Mouse (Mus musculus) Patski (cell line): Measurements from ENCODE around the gene Celsr2. TPM values are rescaled to one million over a fixed set of nuclear protein-coding genes. Genes with fewer than 3 reads are reported as not detected.

Source experiments
- ATAC-seq: fragments of 100-300 bp; one replicate; pipeline ENCODE4 v1.8.0; 2021
- CTCF ChIA-PET: fragments of 350-600 bp; sonication (Branson Sonifier 250); formaldehyde crosslinking; loops from one replicate; lab custom pipeline; 2022; ENCODE audit warnings: inconsistent platforms; lab: Charles Lee
- POLR2A ChIA-PET: fragments of 350-600 bp; sonication (Branson Sonifier 250); formaldehyde crosslinking; loops from one replicate; lab custom pipeline; 2022; ENCODE audit warnings: antibody characterized with exemption, inconsistent platforms; lab: Charles Lee
- DNase-seq: peaks from one replicate; pipeline ENCODE4 v3.0.0-alpha.2; 2011; ENCODE audit warnings: low read depth, low spot score
- H3K27me3 ChIP-seq: fragments of 371-371 bp; one replicate; pipeline ENCODE4 v1.5.1; 2021
- CTCF ChIP-seq: fragments of 100-300 bp; IDR thresholded peaks from one replicate; pipeline ENCODE4 v1.5.1; 2021
- in situ Hi-C: fragments of 300-500 bp; cut with MboI; formaldehyde crosslinking; loops from 3 replicates; pipeline ENCODE4 v1.11.1; 2018; ENCODE audit warnings: low pct_unique_long_range_greater_than_20kb, mixed read lengths
- polyA plus RNA-seq: library from polyadenylated mRNA; unstranded; gene quantifications from one replicate; pipeline ENCODE4 v1.2.3, GENCODE M21; 2021

Gene Celsr2
- polyA plus RNA-seq, 1 experiment from 2014 or later = 90.1 TPM

- ChIA-PET CTCF (interaction anchor here (1.3 kb wide), 1 partner anchor 10 kb away, joined by 3 read pairs; no protein-coding TSS in a partner anchor), POLR2A (interaction anchor here (1.5 kb wide), 1 partner anchor 9 kb away, joined by 3 read pairs; the partner anchor contains the start of gene Sars)
- ATAC-seq = no peak
- no peak for DNase-seq
- no peak for TF ChIP-seq CTCF
- no peaks in the 10 kb centered on the region for H3K27me3 ChIP-seq
- in situ Hi-C loops = no loop called here
Observed at GRCm38 (mm10) chr3:108435701-108436379, 20.5 kb upstream of the Celsr2 start.

DNA sequence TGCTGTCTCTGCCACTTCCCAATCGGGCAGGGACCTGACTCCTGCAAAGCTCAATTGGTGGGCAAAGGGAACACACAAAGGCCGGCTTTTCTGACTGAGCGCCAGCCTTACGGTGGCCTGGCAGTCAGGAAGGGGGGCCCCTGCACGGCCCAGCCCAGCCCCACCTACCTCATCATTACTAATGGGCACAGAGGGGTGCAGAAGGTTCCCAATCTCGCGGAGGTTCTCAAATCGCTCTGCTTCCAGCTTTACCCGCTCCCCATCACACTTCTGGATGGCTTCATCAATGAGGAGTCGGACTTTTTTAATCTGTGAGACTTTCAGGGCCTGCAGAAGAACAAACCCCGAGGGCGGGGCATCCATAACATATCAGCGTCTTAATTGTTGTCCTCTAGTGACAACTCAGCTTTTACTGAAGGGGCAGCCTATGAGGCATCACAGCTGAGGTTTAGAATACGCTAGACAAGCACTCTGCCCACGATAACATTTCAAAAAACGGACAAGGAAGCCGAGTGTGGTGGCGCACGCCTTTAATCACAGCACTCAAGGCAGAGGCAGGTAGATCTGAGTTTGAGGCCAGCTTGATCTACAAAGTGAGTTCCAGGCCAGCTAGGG lies 18.6 kb upstream of the Celsr2 start:
- ChIA-PET CTCF (interaction anchor here (0.8 to 1.0 kb wide), 2 partner anchors 9 to 11 kb away, joined by 3 to 5 read pairs; no protein-coding TSS in a partner anchor), POLR2A (interaction anchor here (0.6 to 3.7 kb wide), 3 partner anchors 10 to 128 kb away, joined by 3 to 12 read pairs (median 6); partner anchors contain the start of gene Sars)
- ATAC-seq = no peak
- in situ Hi-C loops = no loop called here
- H3K27me3 ChIP-seq = no peaks in the 10 kb centered on the region
- TF ChIP-seq CTCF = no peak
- no peak for DNase-seq

DNA sequence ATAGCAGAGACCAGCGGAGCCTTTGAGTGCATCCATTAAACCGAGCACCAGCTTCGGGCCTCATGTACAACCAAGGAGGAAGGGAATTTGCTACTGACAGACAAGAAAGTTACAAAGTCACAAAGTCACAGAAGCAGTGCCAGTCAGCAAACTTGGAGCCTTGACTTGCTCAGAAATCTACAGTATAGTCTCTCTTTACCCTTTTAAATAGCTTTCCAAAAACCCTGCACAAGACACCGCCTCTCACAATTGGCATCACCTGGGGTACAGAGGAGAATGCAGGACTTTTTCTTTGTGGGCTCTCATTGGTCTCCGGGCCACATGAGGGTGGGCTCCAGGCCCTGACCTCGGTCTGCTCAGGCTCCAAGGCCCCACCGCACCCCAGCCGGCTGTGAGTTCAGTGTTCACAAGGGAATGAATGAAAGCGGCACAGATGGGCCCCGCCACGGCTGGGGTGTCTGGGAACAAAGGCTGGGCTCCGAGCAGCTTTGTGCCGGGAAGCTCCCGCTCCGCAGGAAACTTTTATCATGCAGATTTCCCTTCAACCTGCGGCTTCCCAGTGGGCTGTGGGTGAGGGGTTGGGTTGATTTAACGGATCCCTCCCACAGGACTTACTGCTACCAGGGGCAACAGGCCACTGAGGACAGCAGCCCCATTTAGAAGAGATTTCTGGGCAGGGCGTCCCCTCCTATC lies 18.0 kb upstream of the Celsr2 start:
- TF ChIP-seq CTCF = no peak
- in situ Hi-C loops = no loop called here
- no peak for DNase-seq
- ATAC-seq = no peak
- ChIA-PET CTCF (interaction anchor here (0.8 to 1.2 kb wide), 3 partner anchors 8 to 11 kb away, joined by 3 to 5 read pairs (median 5); partner anchors contain the start of gene Sars), POLR2A (interaction anchor here (0.6 to 3.7 kb wide), 4 partner anchors 9 to 128 kb away, joined by 3 to 12 read pairs (median 5); partner anchors contain the start of gene Sars)
- no peaks in the 10 kb centered on the region for H3K27me3 ChIP-seq

DNA sequence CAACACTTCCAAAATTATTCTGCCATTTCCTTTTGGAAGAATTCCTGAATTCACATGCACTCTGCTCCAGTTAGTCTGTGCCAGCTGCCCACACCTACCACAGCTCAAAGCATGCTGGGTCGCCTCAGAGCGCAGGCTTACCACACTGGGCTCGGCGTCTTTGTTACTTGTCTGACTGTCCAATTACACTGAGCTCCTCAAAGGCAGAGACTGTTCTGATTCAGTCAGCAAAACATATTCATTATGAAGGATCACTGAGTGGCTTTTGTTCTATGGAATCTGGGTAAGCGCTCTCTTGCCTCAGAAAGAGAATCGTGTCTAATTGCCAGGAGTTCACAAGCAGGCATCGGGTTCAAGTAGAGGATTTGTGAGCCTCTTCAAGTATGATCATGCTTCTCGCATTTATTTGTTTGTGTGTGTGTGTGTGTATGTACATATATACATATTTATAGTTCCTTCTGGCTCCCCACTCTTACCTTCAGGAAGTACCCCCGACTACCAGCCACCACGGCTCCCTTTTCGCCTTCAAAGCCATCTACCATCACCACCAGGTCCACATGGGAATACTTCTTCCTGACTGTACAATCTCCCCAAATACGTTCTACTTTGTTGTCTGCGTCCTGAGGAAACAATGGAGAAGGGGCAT lies 17.3 kb upstream of the Celsr2 start:
- H3K27me3 ChIP-seq = no peaks in the 10 kb centered on the region
- DNase-seq (no peak), ATAC-seq (no peak)
- ChIA-PET CTCF (interaction anchor here (1.2 kb wide), 1 partner anchor 12 kb away, joined by 5 read pairs; the partner anchor contains the start of gene Sars), POLR2A (interaction anchor here (1.1 to 3.7 kb wide), 3 partner anchors 8 to 30 kb away, joined by 3 to 12 read pairs (median 4); partner anchors contain the start of gene Sars)
- in situ Hi-C loops = no loop called here
- TF ChIP-seq CTCF = no peak

DNA sequence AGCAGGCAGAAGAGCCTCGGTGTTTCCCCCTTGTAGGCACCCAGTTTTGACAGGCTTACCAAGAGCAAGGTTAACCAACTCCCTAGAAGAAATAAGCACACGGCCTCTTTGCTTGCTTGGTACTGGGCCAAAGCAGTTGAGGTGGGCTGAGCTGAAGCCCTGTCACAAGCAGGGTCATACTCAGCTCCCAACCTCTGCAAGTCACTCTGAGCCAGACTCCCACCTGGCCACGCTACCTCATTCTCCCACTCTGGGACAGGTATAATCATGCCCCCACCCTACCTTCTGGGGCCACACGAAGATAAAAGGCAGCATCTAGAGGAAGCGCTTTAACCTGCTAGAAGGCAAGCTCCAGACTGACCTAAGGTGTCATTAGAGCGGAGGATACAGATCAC lies 10.3 kb upstream of the Celsr2 start:
- DNase-seq = no peak
- no peak for TF ChIP-seq CTCF
- ChIA-PET CTCF (interaction anchor here (1.0 to 3.5 kb wide), 6 partner anchors 8 to 37 kb away, joined by 3 to 21 read pairs (median 4); partner anchors contain the start of gene Sars), POLR2A (interaction anchor here (0.7 to 4.7 kb wide), 8 partner anchors 12 to 112 kb away, joined by 3 to 61 read pairs (median 6); partner anchors contain the start of genes Celsr2 and Sars)
- in situ Hi-C loops = no loop called here
- no peaks in the 10 kb centered on the region for H3K27me3 ChIP-seq
- no peak for ATAC-seq

GRCm38 (mm10) chr3:108424944-108425623 lies 9.7 kb upstream of the Celsr2 start:
- no peak for TF ChIP-seq CTCF
- in situ Hi-C loops = no loop called here
- H3K27me3 ChIP-seq = no peaks in the 10 kb centered on the region
- ATAC-seq = no peak
- CTCF ChIA-PET = interaction anchor here (0.9 to 3.5 kb wide), 8 partner anchors 9 to 37 kb away, joined by 3 to 21 read pairs (median 4); partner anchors contain the start of gene Sars
- POLR2A ChIA-PET = interaction anchor here (0.7 to 4.7 kb wide), 9 partner anchors 8 to 113 kb away, joined by 3 to 61 read pairs (median 4); partner anchors contain the start of genes Celsr2 and Sars
- DNase-seq = no peak

GRCm38 (mm10) chr3:108423844-108424801 lies 8.8 kb upstream of the Celsr2 start:
- in situ Hi-C loops = no loop called here
- DNase-seq = peak; percentile 93
- peak; percentile 80 for ATAC-seq
- no peak for TF ChIP-seq CTCF
- CTCF ChIA-PET = interaction anchor here (0.9 to 3.5 kb wide), 8 partner anchors 10 to 139 kb away, joined by 3 to 21 read pairs (median 6); partner anchors contain the start of genes Sars and Tmem167b
- POLR2A ChIA-PET = interaction anchor here (0.6 to 4.7 kb wide), 9 partner anchors 9 to 347 kb away, joined by 3 to 61 read pairs (median 5); partner anchors contain the start of genes Celsr2 and Sars
- no peaks in the 10 kb centered on the region for H3K27me3 ChIP-seq

DNA sequence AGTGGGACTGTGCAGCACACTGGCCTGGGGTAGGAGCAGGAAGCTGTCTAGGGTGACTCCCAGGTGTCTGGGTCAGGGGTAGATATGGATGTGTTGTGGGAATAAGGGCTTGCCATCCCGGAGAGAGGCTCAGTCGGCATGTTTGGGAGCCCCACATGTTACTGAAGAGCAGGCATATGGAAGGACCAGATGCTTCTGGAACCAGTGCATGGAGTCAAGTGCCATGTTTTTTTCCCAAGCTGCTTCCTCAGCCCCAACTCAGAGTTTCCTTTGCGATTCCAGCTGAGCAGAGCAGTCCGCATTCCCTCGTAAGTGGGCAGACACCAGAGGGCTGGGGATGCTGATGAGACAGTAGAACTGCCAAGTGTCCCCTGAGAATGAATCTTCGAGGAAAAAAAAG lies 7.7 kb upstream of the Celsr2 start:
- in situ Hi-C loops = no loop called here
- ATAC-seq = no peak
- ChIA-PET CTCF (interaction anchor here (1.3 to 3.5 kb wide), 4 partner anchors 10 to 140 kb away, joined by 3 to 21 read pairs (median 12); partner anchors contain the start of gene Tmem167b), POLR2A (interaction anchor here (0.5 to 4.7 kb wide), 4 partner anchors 9 to 118 kb away, joined by 5 to 61 read pairs (median 28); partner anchors contain the start of genes Celsr2 and Sars)
- no peaks in the 10 kb centered on the region for H3K27me3 ChIP-seq
- TF ChIP-seq CTCF = no peak
- DNase-seq = no peak
